Mouse (Mus musculus) lung, postnatal 0 days (tissue): ENCODE measurements around the gene Kcnh1. TPM values are rescaled to one million over a fixed set of nuclear protein-coding genes. Genes with fewer than 3 reads are reported as not detected.

Source experiments
- ATAC-seq: fragments of 200-750 bp; cut with Nextera tagmentation; 2 replicates; pipeline ENCODE4 v1.8.0; 2017; ENCODE audit warnings: moderate library complexity
- DNase-seq: peaks from one replicate; pipeline ENCODE4 v3.0.0-alpha.2; 2016; ENCODE audit warnings: low spot score
- H3K27ac ChIP-seq: fragments of 300-500 bp; sonication (generic); 2 replicates; pipeline ENCODE4 v1.5.1; 2014; ENCODE audit warnings: antibody characterized with exemption, mild to moderate bottlenecking, low read length, mixed read lengths
- H3K27me3 ChIP-seq: fragments of 300-500 bp; sonication (generic); replicated peaks from 2 replicates; pipeline ENCODE4 v1.6.1; 2014; ENCODE audit warnings: low read length, mixed read lengths; ENCODE audit not compliant: insufficient read depth
- H3K36me3 ChIP-seq: fragments of 300-500 bp; sonication (generic); 2 replicates; pipeline ENCODE4 v1.6.1; 2014; ENCODE audit warnings: low read length, mixed read lengths; ENCODE audit not compliant: insufficient read depth
- H3K4me1 ChIP-seq: fragments of 300-500 bp; sonication (generic); 2 replicates; pipeline ENCODE4 v1.6.1; 2014; ENCODE audit warnings: antibody characterized with exemption, low read depth, low read length, mixed read lengths; ENCODE audit not compliant: insufficient read depth
- H3K4me2 ChIP-seq: fragments of 300-500 bp; sonication (generic); replicated peaks from 2 replicates; pipeline ENCODE4 v1.6.1; 2014; ENCODE audit warnings: low read depth, mild to moderate bottlenecking, low read length, moderate library complexity, mixed read lengths
- H3K4me3 ChIP-seq: fragments of 300-500 bp; sonication (generic); 2 replicates; pipeline ENCODE4 v1.5.1; 2014; ENCODE audit warnings: low read depth, low read length
- H3K9ac ChIP-seq: fragments of 300-500 bp; sonication (generic); replicated peaks from 2 replicates; pipeline ENCODE4 v1.6.1; 2014; ENCODE audit warnings: low read depth, mild to moderate bottlenecking
- H3K9me3 ChIP-seq: fragments of 300-500 bp; sonication (generic); 2 replicates; pipeline ENCODE4 v1.6.1; 2016; ENCODE audit warnings: low read length, mixed read lengths
- CTCF ChIP-seq: IDR thresholded peaks from 2 replicates; pipeline ENCODE4 v1.5.1; 2016; ENCODE audit warnings: antibody characterized with exemption, mild to moderate bottlenecking
- EP300 ChIP-seq: IDR thresholded peaks from 2 replicates; pipeline ENCODE4 v1.6.1; 2016; ENCODE audit warnings: antibody characterized with exemption, mild to moderate bottlenecking, control low read depth
- WGBS: fragments of 180-500 bp; shearing (Covaris S2); extraction: QIAGEN DNeasy Blood & Tissue Kit; methylation state at CpG from one replicate; pipeline ENCODE4 v1.1.7; 2014; 5-methylcytosine and 5-hydroxymethylcytosine counted together
- polyA plus RNA-seq: library from polyadenylated mRNA; unstranded; fragments of >200 nt; fragmentation: Nextera tagmentation; extraction: Ambion mirVana; gene quantifications from 2 replicates; pipeline ENCODE4 v1.2.1, GENCODE M21; 2015

Kcnh1 gene
- polyA plus RNA-seq, 1 experiment from 2014 or later: 4.4 TPM

DNA sequence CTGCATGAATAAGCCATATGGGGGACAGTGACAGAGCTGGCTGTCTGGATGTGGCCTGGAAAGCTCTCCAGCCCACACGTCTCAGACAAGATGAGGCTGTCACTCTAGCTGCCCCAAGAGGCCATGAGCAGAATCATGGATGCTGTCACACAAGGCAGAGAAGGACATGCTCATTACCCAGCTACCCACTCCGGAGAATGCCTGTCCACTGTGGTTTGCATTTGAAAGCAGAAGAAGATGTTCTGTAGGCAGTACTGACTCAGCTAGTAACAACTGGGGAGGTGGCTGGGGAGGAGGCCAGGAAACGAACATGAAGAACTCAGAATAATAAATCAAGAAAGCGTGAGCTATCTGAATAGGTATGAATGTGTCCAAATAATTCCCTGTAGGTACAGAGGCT is 364.9 kb downstream of the Kcnh1 start:
- H3K36me3 ChIP-seq: no peaks in the 10 kb centered on the region
- WGBS: 77% methylated on average over 4 of the region's 4 CpGs
- no peak overlapping the region for H3K4me3 ChIP-seq
- H3K27ac ChIP-seq: no peak overlapping the region
- H3K9me3 ChIP-seq: no peaks in the 10 kb centered on the region
- DNase-seq (no peak), ATAC-seq (no peak)
- TF ChIP-seq EP300: no peak
- no peak for TF ChIP-seq CTCF
- no peaks in the 10 kb centered on the region for H3K27me3 ChIP-seq
- H3K4me2 ChIP-seq: no peak overlapping the region
- H3K9ac ChIP-seq: no peak overlapping the region
- H3K4me1 ChIP-seq: no peaks in the 10 kb centered on the region

- Histone ChIP-seq H3K27me3 (no peaks in the 10 kb centered on the region), H3K36me3 (no peaks in the 10 kb centered on the region), H3K4me2 (no peak overlapping the region), H3K4me1 (no peaks in the 10 kb centered on the region), H3K4me3 (no peak overlapping the region), H3K9me3 (no peaks in the 10 kb centered on the region), H3K9ac (no peak overlapping the region), H3K27ac (no peak overlapping the region)
- no peak for DNase-seq
- WGBS: 68% methylated on average over 5 of the region's 5 CpGs
- ATAC-seq: no peak
- no peak for TF ChIP-seq EP300
- TF ChIP-seq CTCF: no peak
Measured at GRCm38 (mm10) chr1:192557978-192558594, 367.5 kb downstream of the Kcnh1 start.

GRCm38 (mm10) chr1:192559341-192559740 is 368.8 kb downstream of the Kcnh1 start:
- TF ChIP-seq EP300: no peak
- H3K36me3 ChIP-seq: no peaks in the 10 kb centered on the region
- DNase-seq (no peak), ATAC-seq (no peak)
- H3K27me3 ChIP-seq: no peaks in the 10 kb centered on the region
- H3K9ac ChIP-seq: no peak overlapping the region
- 72% methylated on average over 1 of the region's 1 CpGs for WGBS
- no peaks in the 10 kb centered on the region for H3K9me3 ChIP-seq
- no peaks in the 10 kb centered on the region for H3K4me1 ChIP-seq
- H3K27ac ChIP-seq: no peak overlapping the region
- no peak overlapping the region for H3K4me2 ChIP-seq
- no peak overlapping the region for H3K4me3 ChIP-seq

Other genes starting within 250 kb of the Kcnh1 start
- gene Rd3, start 213.4 kb upstream of the Kcnh1 start, polyA plus RNA-seq: 3.7 and 4.6 TPM in 2 replicates
- gene Traf5, start 98.2 kb upstream of the Kcnh1 start, polyA plus RNA-seq: 27.0 and 27.1 TPM in 2 replicates
- gene Rcor3, start 52.7 kb upstream of the Kcnh1 start, polyA plus RNA-seq: 26.1 and 27.6 TPM in 2 replicates